Mouse (Mus musculus): ENCODE results near the gene Zbtb11.
"Not testable (repeated sequence)": the region's sequence is repeated elsewhere in the genome, so short reads cannot be mapped to it uniquely, and the experiment has no call there.

Zbtb11 gene

GRCm38 (mm10) chr16:56038090-56038489 is 64.4 kb downstream of the Zbtb11 start:
- no peak for DNase-seq (ENCODE audit: low spot score in 2 of 2)

- not testable (repeated sequence) for DNase-seq (ENCODE audit: low spot score in 2 of 2)
Observed at GRCm38 (mm10) chr16:56048038-56048437, 74.4 kb downstream of the Zbtb11 start, which contains the start of gene Senp7. TSS of gene Senp7 (plus strand) at chr16:56048338.

GRCm38 (mm10) chr16:56055911-56056310 is 82.2 kb downstream of the Zbtb11 start:
- no peak for DNase-seq (ENCODE audit: low spot score in 2 of 2)

GRCm38 (mm10) chr16:56056944-56057590 is 83.4 kb downstream of the Zbtb11 start:
- DNase-seq (ENCODE audit: low spot score in 2 of 2) = no peak

- DNase-seq (ENCODE audit: low spot score in 2 of 2) = no peak
Observed at GRCm38 (mm10) chr16:56058151-56058550, 84.5 kb downstream of the Zbtb11 start.

All from frontal cortex, postnatal 10 days (tissue).